Mouse (Mus musculus) small intestine, adult 2 months (tissue): ENCODE data around the gene Fndc3b.

Experiments used
- CTCF ChIP-seq: fragments of 200-500 bp; IDR thresholded peaks from 2 replicates; pipeline ENCODE4 v1.5.1; 2012; ENCODE audit warnings: low read depth, mild to moderate bottlenecking, control low read depth, inconsistent platforms, low read length, moderate library complexity, mixed read lengths; ENCODE audit not compliant: insufficient replicate concordance, insufficient read length; ENCODE audit errors: extremely low read depth
- POLR2A ChIP-seq: fragments of 200-500 bp; IDR thresholded peaks from 2 replicates; pipeline ENCODE4 v1.6.1; 2012; ENCODE audit warnings: low read depth, mild to moderate bottlenecking, control low read depth, inconsistent platforms, low read length, moderate library complexity

- TF ChIP-seq CTCF (no peak), POLR2A (no peak)
Observed at GRCm38 (mm10) chr3:27475899-27476298, 235.2 kb downstream of the Fndc3b start.
